Mouse (Mus musculus) large intestine, adult 2 months (tissue): Measurements from ENCODE around the gene Clic3. TPM values are rescaled to one million over a fixed set of nuclear protein-coding genes. Genes with fewer than 3 reads are reported as not detected.

Experiments
- DNase-seq: peaks from one replicate; pipeline ENCODE4 v3.0.0-alpha.2; 2012; ENCODE audit warnings: low read depth, low spot score
- WGBS: fragments of 180-500 bp; shearing (Covaris S2); methylation state at CpG from one replicate; pipeline ENCODE4 v1.1.7; 2018; 5-methylcytosine and 5-hydroxymethylcytosine counted together
- polyA plus RNA-seq: library from polyadenylated mRNA; depleted of rRNA; stranded (reverse); fragments of >200 nt; gene quantifications from 2 replicates; pipeline ENCODE4 v1.2.3, GENCODE M21; 2012

The Clic3 gene
- polyA plus RNA-seq, 1 experiment = 1.4 TPM

GRCm38 (mm10) chr2:25477541-25477940 is 20.9 kb downstream of the Clic3 start:
- WGBS = 88% methylated on average over 8 of the region's 8 CpGs
- DNase-seq = no peak

GRCm38 (mm10) chr2:25477967-25478675 is 21.5 kb downstream of the Clic3 start:
- 95% methylated on average over 3 of the region's 3 CpGs for WGBS

GRCm38 (mm10) chr2:25479551-25480311 is 23.1 kb downstream of the Clic3 start:
- no peak for DNase-seq
- 51% methylated on average over 10 of the region's 10 CpGs for WGBS

More at GRCm38 (mm10) chr2:25477967-25478675, 21.5 kb downstream of the Clic3 start:
- no peak for DNase-seq

- no peak for DNase-seq
- WGBS = 92% methylated on average over 1 of the region's 1 CpGs
Observed at GRCm38 (mm10) chr2:25480541-25480940, 23.9 kb downstream of the Clic3 start.

- DNase-seq = no peak
- 26% methylated on average over 7 of the region's 7 CpGs for WGBS
Observed at GRCm38 (mm10) chr2:25482969-25483368, 26.3 kb downstream of the Clic3 start.

GRCm38 (mm10) chr2:25484901-25485647 is 28.4 kb downstream of the Clic3 start:
- WGBS = 30% methylated on average over 11 of the region's 11 CpGs
- no peak for DNase-seq

GRCm38 (mm10) chr2:25487965-25488670 is 31.5 kb downstream of the Clic3 start:
- no peak for DNase-seq

GRCm38 (mm10) chr2:25488671-25489068 is 32.0 kb downstream of the Clic3 start:
- DNase-seq = no peak
- WGBS = 68% methylated on average over 7 of the region's 7 CpGs

More at GRCm38 (mm10) chr2:25487965-25488670, 31.5 kb downstream of the Clic3 start:
- 56% methylated on average over 6 of the region's 6 CpGs for WGBS

- WGBS = 88% methylated on average over 5 of the region's 5 CpGs
- no peak for DNase-seq
Observed at GRCm38 (mm10) chr2:25492988-25493387, 36.4 kb downstream of the Clic3 start.

GRCm38 (mm10) chr2:25493476-25493961 is 36.9 kb downstream of the Clic3 start, which contains the start of gene Lcn12:
Gene Lcn12, minus strand, starts transcription at chr2:25493911.
- 82% methylated on average over 5 of the region's 5 CpGs for WGBS

GRCm38 (mm10) chr2:25496462-25496861 is 39.8 kb downstream of the Clic3 start:
- WGBS = 42% methylated on average over 4 of the region's 4 CpGs
- no peak for DNase-seq

More at GRCm38 (mm10) chr2:25493476-25493961, 36.9 kb downstream of the Clic3 start, which contains the start of gene Lcn12:
- DNase-seq = no peak

GRCm38 (mm10) chr2:25497846-25498575 is 41.4 kb downstream of the Clic3 start:
- no peak for DNase-seq
- 55% methylated on average over 6 of the region's 6 CpGs for WGBS

- 78% methylated on average over 15 of the region's 15 CpGs for WGBS
- DNase-seq = no peak
Observed at GRCm38 (mm10) chr2:25498622-25499478, 42.2 kb downstream of the Clic3 start.

- WGBS = 59% methylated on average over 6 of the region's 6 CpGs
- DNase-seq = no peak
Observed at GRCm38 (mm10) chr2:25500071-25500575, 43.5 kb downstream of the Clic3 start.

GRCm38 (mm10) chr2:25500576-25501405 is 44.2 kb downstream of the Clic3 start, which contains the start of gene Fbxw5:
Gene Fbxw5, plus strand, starts transcription at chr2:25500750.
- WGBS = under 1% methylated on average over 39 of the region's 44 CpGs
- DNase-seq = peak; percentile 84

- no peak for DNase-seq
- WGBS = 67% methylated on average over 20 of the region's 20 CpGs
Observed at GRCm38 (mm10) chr2:25501593-25502486, 45.2 kb downstream of the Clic3 start, which contains the start of gene C8g. Gene C8g, minus strand, starts transcription at chr2:25501719.
